Comparison of ENCODE assay signal across 35 mouse cellular contexts in the genomic region with DNA sequence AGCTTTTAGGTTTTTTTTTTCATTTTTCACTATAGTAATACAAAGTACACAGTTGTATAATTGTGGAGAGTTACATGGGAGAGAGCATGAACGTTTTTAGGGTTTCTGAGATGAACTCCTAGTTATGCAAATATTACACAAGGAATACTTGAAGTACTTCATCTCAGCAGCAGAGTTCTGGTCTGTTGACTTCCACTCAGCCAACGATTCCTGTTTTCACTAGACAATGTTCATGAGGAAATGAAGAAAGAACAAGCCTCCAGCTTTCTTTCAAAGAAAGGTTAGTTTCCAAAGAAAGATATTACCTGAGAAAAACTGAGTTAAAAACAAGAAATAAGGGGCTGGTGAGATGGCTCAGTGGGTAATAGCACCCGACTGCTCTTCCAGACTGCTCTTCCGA.
"Had no signal": no experiment of that assay in that cellular context is flagged by ENCODE, and none has a peak within 500 bp of the region (broad histone marks: within the 10 kb centered on the region; RNA-seq: fewer than 3 reads in every experiment).

No protein-coding gene starts in this region.

- H3K9me3 ChIP-seq: heart, embryonic 15.5 days; hindbrain, embryonic 15.5 days; intestine, embryonic 15.5 days; kidney, embryonic 15.5 days had no signal

- H3K4me2 ChIP-seq: heart, embryonic 11.5 days; heart, embryonic 12.5 days; heart, embryonic 13.5 days; heart, embryonic 15.5 days; hindbrain, embryonic 12.5 days; hindbrain, embryonic 13.5 days; hindbrain, embryonic 14.5 days; hindbrain, embryonic 15.5 days; intestine, embryonic 15.5 days; kidney, embryonic 15.5 days had no signal

- H3K9ac ChIP-seq: heart, embryonic 12.5 days; heart, embryonic 13.5 days; heart, embryonic 15.5 days; hindbrain, embryonic 12.5 days; hindbrain, embryonic 13.5 days; hindbrain, embryonic 14.5 days; hindbrain, embryonic 15.5 days; intestine, embryonic 15.5 days; kidney, embryonic 15.5 days had no signal

- ATAC-seq: hindbrain, embryonic 16.5 days; hindbrain, postnatal 0 days; inflammation-experienced regulatory T-cells, adult 6 months; intestine, embryonic 15.5 days; intestine, embryonic 16.5 days; intestine, postnatal 0 days had no signal

- H3K27me3 ChIP-seq: heart, embryonic 12.5 days; heart, embryonic 13.5 days; heart, embryonic 15.5 days; hindbrain, embryonic 12.5 days; hindbrain, embryonic 13.5 days; hindbrain, embryonic 15.5 days; intestine, embryonic 15.5 days; kidney, embryonic 15.5 days had no signal

- H3K36me3 ChIP-seq: heart, embryonic 10.5 days; heart, embryonic 12.5 days; heart, embryonic 13.5 days; heart, embryonic 15.5 days; hindbrain, embryonic 10.5 days; hindbrain, embryonic 12.5 days; hindbrain, embryonic 15.5 days; intestine, embryonic 15.5 days had no signal

- H3K4me3 ChIP-seq: heart, embryonic 10.5 days; heart, embryonic 12.5 days; heart, embryonic 13.5 days; heart, embryonic 15.5 days; hindbrain, embryonic 10.5 days; hindbrain, embryonic 12.5 days; hindbrain, embryonic 13.5 days; hindbrain, embryonic 15.5 days; intestine, embryonic 15.5 days; kidney, embryonic 15.5 days; layer of hippocampus, adult 2 months had no signal

- DNase-seq: heart, postnatal 10 days; heart, postnatal 14 days; heart, postnatal 36 days; heart, postnatal 4 days; kidney, adult 11 months; kidney, adult 18-20 months; kidney, adult 2 months; kidney, adult 8-10 months; kidney, adult 9 months; kidney, postnatal 10 days; kidney, postnatal 14 days; kidney, postnatal 25 days; kidney, postnatal 36 days; kidney, postnatal 4 days; layer of hippocampus, adult 9-11 months; layer of hippocampus, postnatal 36 days had no signal

- H3K27ac ChIP-seq: heart, embryonic 10.5 days; heart, embryonic 13.5 days; heart, embryonic 15.5 days; hindbrain, embryonic 10.5 days; hindbrain, embryonic 12.5 days; hindbrain, embryonic 13.5 days; hindbrain, embryonic 14.5 days; hindbrain, embryonic 15.5 days; hindbrain, postnatal 0 days; intestine, embryonic 15.5 days; kidney, embryonic 15.5 days; kidney, postnatal 0 days; layer of hippocampus, adult 2 months had no signal
